Mouse (Mus musculus) testis, postnatal 10 days (tissue): ENCODE data around the gene Trim2.

ENCODE experiments used
- DNase-seq: peaks from one replicate; pipeline ENCODE4 v3.0.0; 2021; ENCODE audit warnings: low spot score

Trim2 gene

GRCm38 (mm10) chr3:84319504-84319903 is 12.8 kb upstream of the Trim2 start:
- no peak for DNase-seq

GRCm38 (mm10) chr3:84318865-84319264 is 12.2 kb upstream of the Trim2 start:
- DNase-seq = no peak

GRCm38 (mm10) chr3:84314651-84315191 is 8.0 kb upstream of the Trim2 start:
- DNase-seq = peak; percentile 56

GRCm38 (mm10) chr3:84313801-84314541 is 7.3 kb upstream of the Trim2 start:
- DNase-seq = no peak

- peak; percentile 50 for DNase-seq
These were observed 6.5 kb upstream of the Trim2 start for GRCm38 (mm10) chr3:84313003-84313800.

GRCm38 (mm10) chr3:84312326-84312725 is 5.6 kb upstream of the Trim2 start:
- no peak for DNase-seq

GRCm38 (mm10) chr3:84307516-84307915 is 839 bp upstream of the Trim2 start:
- DNase-seq = peak; percentile 70

- DNase-seq = no peak
These were observed 761 bp downstream of the Trim2 start for GRCm38 (mm10) chr3:84305722-84306510.

- peak; percentile 58 for DNase-seq
These were observed 1.5 kb downstream of the Trim2 start for GRCm38 (mm10) chr3:84305010-84305692.

- DNase-seq = peak; percentile 57
These were observed 2.2 kb downstream of the Trim2 start for GRCm38 (mm10) chr3:84304339-84305009.

- no peak for DNase-seq
These were observed 3.2 kb downstream of the Trim2 start for GRCm38 (mm10) chr3:84303395-84303949.

GRCm38 (mm10) chr3:84302273-84302672 is 4.4 kb downstream of the Trim2 start:
- peak; percentile 75 for DNase-seq

- no peak for DNase-seq
These were observed 5.0 kb downstream of the Trim2 start for GRCm38 (mm10) chr3:84301674-84302073.

- no peak for DNase-seq
These were observed 8.5 kb downstream of the Trim2 start for GRCm38 (mm10) chr3:84298186-84298585.

GRCm38 (mm10) chr3:84296676-84297075 is 10.0 kb downstream of the Trim2 start:
- DNase-seq = no peak

- DNase-seq = no peak
These were observed 11.9 kb downstream of the Trim2 start for GRCm38 (mm10) chr3:84294734-84295133.

GRCm38 (mm10) chr3:84293666-84294595 is 12.7 kb downstream of the Trim2 start:
- DNase-seq = no peak

GRCm38 (mm10) chr3:84292238-84292637 is 14.4 kb downstream of the Trim2 start:
- no peak for DNase-seq

GRCm38 (mm10) chr3:84288931-84289330 is 17.7 kb downstream of the Trim2 start:
- DNase-seq = no peak

- DNase-seq = no peak
These were observed 19.4 kb downstream of the Trim2 start for GRCm38 (mm10) chr3:84287256-84287655.
